Mouse (Mus musculus) heart, embryonic 14.5 days (tissue): ENCODE data around the gene Gm16181. TPM values are rescaled to one million over a fixed set of nuclear protein-coding genes. Genes with fewer than 3 reads are reported as not detected.

ENCODE experiments used
- ATAC-seq: fragments of 200-750 bp; cut with Nextera tagmentation; 2 replicates; pipeline ENCODE4 v1.8.0; 2017; ENCODE audit warnings: low read depth, moderate TSS enrichment; ENCODE audit not compliant: insufficient number of reproducible peaks, insufficient read depth, low FRiP score
- H3K27ac ChIP-seq, 2 experiments: fragments of 200-500 bp in 1 of 2; fragments of 300-500 bp in 1 of 2; sonication (generic) in 1 of 2; replicated peaks in 1 of 2; 2 replicates each; pipeline ENCODE4 v1.5.1; 2012 to 2014; ENCODE audit warnings: low read depth in 2 of 2, low read length in 2 of 2, control low read depth in 1 of 2, mild to moderate bottlenecking in 1 of 2, mixed read lengths in 1 of 2; ENCODE audit not compliant: control insufficient read depth in 1 of 2, insufficient read depth in 1 of 2
- H3K27me3 ChIP-seq: fragments of 300-500 bp; sonication (generic); 2 replicates; pipeline ENCODE4 v1.6.1; 2014; ENCODE audit warnings: mild to moderate bottlenecking, low read length, control low read depth; ENCODE audit not compliant: control insufficient read depth, insufficient read depth
- H3K36me3 ChIP-seq: fragments of 300-500 bp; sonication (generic); 2 replicates; pipeline ENCODE4 v1.6.1; 2014; ENCODE audit warnings: mild to moderate bottlenecking, control low read depth, low read length, mixed read lengths; ENCODE audit not compliant: control insufficient read depth, insufficient read depth
- H3K4me1 ChIP-seq, 2 experiments: fragments of 200-500 bp in 1 of 2; fragments of 300-500 bp in 1 of 2; sonication (generic) in 1 of 2; 2 replicates each; pipeline ENCODE4 v1.6.1; 2012 to 2014; ENCODE audit warnings: low read length in 2 of 2, control low read depth in 1 of 2, mixed read lengths in 1 of 2; ENCODE audit not compliant: control insufficient read depth in 2 of 2, insufficient read depth in 2 of 2
- H3K4me2 ChIP-seq: fragments of 300-500 bp; sonication (generic); 2 replicates; pipeline ENCODE4 v1.6.1; 2014; ENCODE audit warnings: mild to moderate bottlenecking, low read length
- H3K4me3 ChIP-seq, 2 experiments: fragments of 200-500 bp in 1 of 2; fragments of 300-500 bp in 1 of 2; sonication (generic) in 1 of 2; 2 replicates each; pipeline ENCODE4 v1.5.1; 2012 to 2014; ENCODE audit warnings: low read length in 2 of 2, mild to moderate bottlenecking in 2 of 2, control low read depth in 1 of 2, low read depth in 1 of 2, moderate library complexity in 1 of 2; ENCODE audit not compliant: control insufficient read depth in 1 of 2, insufficient read depth in 1 of 2
- H3K9ac ChIP-seq: fragments of 300-500 bp; sonication (generic); 2 replicates; pipeline ENCODE4 v1.6.1; 2014; ENCODE audit warnings: mild to moderate bottlenecking, low read length
- H3K9me3 ChIP-seq: fragments of 300-500 bp; sonication (generic); 2 replicates; pipeline ENCODE4 v1.6.1; 2016; ENCODE audit warnings: low read length, control low read depth; ENCODE audit not compliant: control insufficient read depth
- WGBS: fragments of 180-500 bp; shearing (Covaris S2); extraction: QIAGEN DNeasy Blood & Tissue Kit; methylation state at CpG from one replicate; pipeline ENCODE4 v1.1.7; 2014; 5-methylcytosine and 5-hydroxymethylcytosine counted together
- polyA plus RNA-seq: library from polyadenylated mRNA; unstranded; fragments of >200 nt; fragmentation: Nextera tagmentation; extraction: Ambion mirVana; gene quantifications from 2 replicates; pipeline ENCODE4 v1.2.1, GENCODE M21; 2014

Gene Gm16181
- polyA plus RNA-seq, 1 experiment from 2014 or later = not detected

DNA sequence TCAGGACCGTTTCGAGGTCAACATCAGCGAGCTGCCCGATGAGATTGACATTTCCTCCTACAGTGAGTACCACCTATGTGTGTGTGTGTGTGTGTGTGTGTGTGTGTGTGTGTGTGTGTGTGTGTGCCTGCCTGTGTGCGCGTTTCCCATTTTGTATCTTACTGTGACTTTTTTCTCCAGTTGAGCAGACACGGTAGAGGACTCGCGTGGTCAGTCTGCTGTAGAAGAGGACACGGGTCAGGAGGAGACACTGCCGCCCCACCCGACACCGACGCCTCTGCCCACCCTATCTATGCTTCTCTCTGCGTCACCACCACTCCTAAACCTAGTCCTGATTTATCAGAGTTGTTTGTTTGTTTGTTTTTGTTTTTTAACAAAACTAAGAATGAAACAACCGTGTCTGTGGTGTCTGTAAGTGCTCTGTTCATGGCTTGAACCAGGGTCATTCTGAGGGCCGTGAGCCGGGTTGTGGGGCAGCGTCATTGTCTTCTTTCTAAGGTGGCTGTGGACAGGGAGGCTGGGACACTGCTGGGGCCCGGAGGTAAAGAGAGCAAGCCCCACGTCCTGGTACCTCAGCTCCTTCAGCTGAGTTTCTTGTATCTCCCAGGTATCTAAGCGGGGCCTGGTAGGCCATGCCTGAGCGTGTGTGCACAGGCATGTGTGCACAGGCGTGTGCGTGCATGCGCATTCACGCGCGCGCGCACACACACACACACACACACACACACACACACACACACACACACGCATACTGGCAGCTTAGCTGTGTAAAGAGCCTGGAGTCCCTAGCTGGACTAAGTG lies 32.9 kb downstream of the Gm16181 start:
- Histone ChIP-seq H3K4me3 (no peak overlapping the region), H3K9ac (no peak overlapping the region), H3K4me1 (no peaks in the 10 kb centered on the region; a peak in 1 of 4 replicates), H3K27ac (no peak overlapping the region), H3K27me3 (no peaks in the 10 kb centered on the region), H3K36me3 (peaks cover 59% of the 10 kb centered on the region), H3K9me3 (no peaks in the 10 kb centered on the region), H3K4me2 (no peak overlapping the region)
- no peak for ATAC-seq
- WGBS = 87% methylated on average over 32 of the region's 32 CpGs

DNA sequence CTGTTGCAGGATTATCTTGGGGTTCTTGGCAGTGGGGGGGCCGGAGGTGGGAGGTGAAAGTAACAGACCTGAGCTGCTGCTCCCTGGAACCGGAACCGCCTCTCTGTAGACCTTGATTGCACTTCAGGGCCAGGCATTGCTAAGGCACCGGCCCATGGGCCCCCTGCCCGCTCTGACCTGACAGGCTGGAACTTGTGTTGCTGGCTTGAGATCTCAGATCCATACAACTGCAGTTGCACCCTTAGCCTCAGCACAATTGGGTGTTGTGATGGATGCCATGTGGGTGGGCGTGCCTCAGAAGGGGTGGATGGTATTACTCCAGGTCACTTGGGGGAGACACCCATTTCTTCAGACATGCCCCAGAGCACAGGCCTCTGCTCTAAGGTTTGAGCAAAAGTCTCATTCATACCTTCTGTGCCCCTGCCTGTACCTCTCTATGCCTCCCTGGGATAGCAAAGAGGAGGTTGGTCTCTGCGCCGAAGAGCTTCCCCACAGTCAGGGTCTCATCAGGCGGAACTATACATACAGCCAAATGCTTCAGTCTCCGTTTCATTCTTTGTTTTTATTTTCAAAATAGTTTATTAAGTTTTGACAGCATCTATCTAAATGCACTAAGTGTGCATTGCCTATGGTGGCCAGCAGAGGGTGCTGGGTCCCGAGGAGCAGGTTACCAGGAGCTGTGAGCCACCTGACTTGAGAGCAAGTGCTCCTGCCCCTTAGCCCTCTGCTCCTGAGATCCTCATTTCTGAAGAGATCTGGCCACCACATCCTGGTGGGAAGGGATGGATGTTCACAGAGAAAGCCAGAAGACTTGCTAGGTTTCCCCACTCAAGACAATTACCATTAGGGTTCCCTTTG lies 33.8 kb downstream of the Gm16181 start:
- Histone ChIP-seq H3K27me3 (0 out of 2 replicates have a peak, but pooled peaks cover 3% of the 10 kb centered on the region), H3K9ac (no peak overlapping the region), H3K27ac (no peak overlapping the region), H3K36me3 (peaks cover 49% of the 10 kb centered on the region), H3K4me3 (no peak overlapping the region), H3K4me1 (no peaks in the 10 kb centered on the region; a peak in 1 of 4 replicates), H3K9me3 (no peaks in the 10 kb centered on the region), H3K4me2 (no peak overlapping the region)
- 58% methylated on average over 11 of the region's 11 CpGs for WGBS
- ATAC-seq = no peak

- WGBS = 69% methylated on average over 3 of the region's 3 CpGs
- Histone ChIP-seq H3K9ac (no peak overlapping the region), H3K9me3 (no peaks in the 10 kb centered on the region), H3K27me3 (peaks cover 7% of the 10 kb centered on the region; the same call in 1 of the 2 replicates), H3K4me1 (no peaks in the 10 kb centered on the region; a peak in 1 of 4 replicates), H3K4me3 (no peak overlapping the region), H3K4me2 (no peak overlapping the region), H3K36me3 (peaks cover 41% of the 10 kb centered on the region), H3K27ac (no peak overlapping the region)
- ATAC-seq = no peak
These were observed 34.7 kb downstream of the Gm16181 start for GRCm38 (mm10) chr17:35255301-35255700.

DNA sequence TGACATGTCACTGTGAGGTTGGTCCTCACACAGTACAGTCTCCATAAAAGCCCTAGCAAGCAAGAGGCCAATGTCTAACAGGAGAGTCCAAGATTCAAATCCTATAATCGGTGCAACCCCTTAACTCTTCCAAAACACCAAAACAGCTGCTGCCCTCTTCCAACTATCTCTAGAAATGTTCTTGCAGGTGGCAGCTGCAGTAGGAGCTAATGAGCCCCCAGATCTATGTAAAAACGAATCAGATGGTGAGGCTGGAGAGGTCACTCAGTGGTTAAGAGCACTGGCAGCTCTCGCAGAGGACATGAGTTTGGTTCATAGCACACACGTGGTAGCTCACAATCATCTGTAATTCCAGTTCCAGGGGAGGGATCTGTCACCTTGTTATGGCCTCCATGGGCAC lies 35.1 kb downstream of the Gm16181 start:
- no peak for ATAC-seq
- 46% methylated on average over 4 of the region's 4 CpGs for WGBS
- Histone ChIP-seq H3K9ac (no peak overlapping the region), H3K4me1 (no peaks in the 10 kb centered on the region; a peak in 1 of 4 replicates), H3K27ac (no peak overlapping the region), H3K27me3 (peaks cover 9% of the 10 kb centered on the region; the same call in 1 of the 2 replicates), H3K4me2 (no peak overlapping the region), H3K4me3 (no peak overlapping the region), H3K36me3 (peaks cover 37% of the 10 kb centered on the region), H3K9me3 (no peaks in the 10 kb centered on the region)

- H3K27ac ChIP-seq = no peak overlapping the region
- H3K4me3 ChIP-seq = no peak overlapping the region
- peaks cover 20% of the 10 kb centered on the region for H3K36me3 ChIP-seq
- no peaks in the 10 kb centered on the region for H3K9me3 ChIP-seq
- 62% methylated on average over 1 of the region's 1 CpGs for WGBS
- no peak overlapping the region for H3K4me2 ChIP-seq
- ATAC-seq = no peak
- no peak overlapping the region for H3K9ac ChIP-seq
- H3K27me3 ChIP-seq = peaks cover 17% of the 10 kb centered on the region
- H3K4me1 ChIP-seq = no peaks in the 10 kb centered on the region; a peak in 1 of 4 replicates
These were observed 36.7 kb downstream of the Gm16181 start for GRCm38 (mm10) chr17:35257378-35257777.

DNA sequence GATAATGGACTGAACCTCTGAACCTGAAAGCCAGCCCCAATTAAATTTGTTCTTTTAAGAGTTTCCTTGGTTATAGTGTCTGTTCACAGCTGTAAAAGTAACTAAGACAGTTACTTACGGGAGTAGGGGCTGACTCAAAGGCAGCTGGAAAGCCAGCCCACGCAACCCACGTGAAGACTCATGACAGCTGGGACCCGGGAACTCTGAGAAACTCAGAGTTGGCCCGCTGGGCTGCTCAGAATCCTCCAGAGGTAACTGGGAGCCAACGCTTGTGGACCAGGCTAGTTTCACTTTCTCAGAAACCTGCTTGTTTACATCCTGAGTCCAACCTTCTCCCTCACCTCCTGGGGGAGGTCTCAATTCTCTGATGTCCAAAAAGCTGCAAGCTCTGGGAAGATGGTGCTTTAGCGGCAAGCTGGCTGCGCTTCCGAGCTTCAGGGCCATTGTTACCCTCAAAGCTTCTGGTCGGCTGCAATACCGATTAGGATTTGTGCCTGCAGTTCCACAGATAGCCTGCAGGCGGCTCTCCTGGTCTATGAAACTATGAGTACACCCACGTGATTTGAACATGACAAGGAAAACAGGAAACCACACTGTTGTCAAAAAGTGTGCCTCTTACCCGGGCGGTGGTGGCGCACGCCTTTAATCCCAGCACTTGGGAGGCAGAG lies 37.3 kb downstream of the Gm16181 start:
- no peaks in the 10 kb centered on the region; a peak in 1 of 4 replicates for H3K4me1 ChIP-seq
- WGBS = 12% methylated on average over 17 of the region's 17 CpGs

More for the DNA sequence above, 37.3 kb downstream of the Gm16181 start:
- no peak for ATAC-seq
- H3K4me2 ChIP-seq = peak overlapping the region; percentile 64
- no peak overlapping the region for H3K27ac ChIP-seq
- peaks cover 14% of the 10 kb centered on the region for H3K36me3 ChIP-seq
- H3K9me3 ChIP-seq = no peaks in the 10 kb centered on the region
- H3K4me3 ChIP-seq = peak overlapping the region; percentile 30 to 43
- H3K27me3 ChIP-seq = peaks cover 17% of the 10 kb centered on the region
- peak overlapping the region; percentile 66; the same call in 1 of the 2 replicates for H3K9ac ChIP-seq
